Mouse (Mus musculus) olfactory bulb, adult 2 months (tissue): ENCODE results near the gene Gpr139. TPM values are rescaled to one million over a fixed set of nuclear protein-coding genes. Genes with fewer than 3 reads are reported as not detected.

Experiments
- H3K27ac ChIP-seq: fragments of 200-500 bp; 2 replicates; pipeline ENCODE4 v1.5.1; 2012; ENCODE audit warnings: low read depth, low read length; ENCODE audit not compliant: insufficient read depth
- H3K4me1 ChIP-seq: fragments of 200-500 bp; 2 replicates; pipeline ENCODE4 v1.6.1; 2012; ENCODE audit warnings: low read length; ENCODE audit not compliant: control insufficient read depth, insufficient read depth
- H3K4me3 ChIP-seq: fragments of 200-500 bp; 2 replicates; pipeline ENCODE4 v1.5.1; 2012; ENCODE audit warnings: mild to moderate bottlenecking, low read depth, low read length, moderate library complexity; ENCODE audit not compliant: insufficient read depth
- CTCF ChIP-seq: fragments of 200-500 bp; IDR thresholded peaks from 2 replicates; pipeline ENCODE4 v1.5.1; 2012; ENCODE audit warnings: low read depth, mild to moderate bottlenecking, low read length, moderate library complexity; ENCODE audit not compliant: insufficient read depth
- POLR2A ChIP-seq: fragments of 200-500 bp; IDR thresholded peaks from 2 replicates; pipeline ENCODE4 v1.6.1; 2012; ENCODE audit warnings: mild to moderate bottlenecking, low read depth, low read length, moderate library complexity; ENCODE audit not compliant: insufficient read depth
- WGBS: fragments of 180-500 bp; shearing (Covaris S2); methylation state at CpG from one replicate; pipeline ENCODE4 v1.1.7; 2018; 5-methylcytosine and 5-hydroxymethylcytosine counted together
- polyA plus RNA-seq: library from polyadenylated mRNA; stranded (reverse); fragments of >200 nt; gene quantifications from 2 replicates; pipeline ENCODE4 v1.2.4, GENCODE M21; 2012; ENCODE audit warnings: low replicate concordance; ENCODE audit not compliant: missing spikeins, insufficient read depth, insufficient read length

Gpr139 gene
- polyA plus RNA-seq, 1 experiment = not detected

GRCm38 (mm10) chr7:119111771-119112170, 72.6 kb downstream of the Gpr139 start:
- H3K4me3 ChIP-seq = no peak overlapping the region
- H3K27ac ChIP-seq = no peak overlapping the region
- TF ChIP-seq POLR2A (no peak), CTCF (no peak)
- 69% methylated on average over 8 of the region's 8 CpGs for WGBS
- no peaks in the 10 kb centered on the region for H3K4me1 ChIP-seq

GRCm38 (mm10) chr7:119105878-119106277, 78.5 kb downstream of the Gpr139 start:
- 85% methylated on average over 4 of the region's 4 CpGs for WGBS

GRCm38 (mm10) chr7:119096583-119096982, 87.8 kb downstream of the Gpr139 start:
- Histone ChIP-seq H3K4me3 (no peak overlapping the region), H3K4me1 (no peaks in the 10 kb centered on the region), H3K27ac (no peak overlapping the region)
- 64% methylated on average over 3 of the region's 3 CpGs for WGBS
- no peak for TF ChIP-seq POLR2A
- no peak for TF ChIP-seq CTCF

More at GRCm38 (mm10) chr7:119105878-119106277, 78.5 kb downstream of the Gpr139 start:
- H3K4me3 ChIP-seq = no peak overlapping the region
- H3K27ac ChIP-seq = no peak overlapping the region
- TF ChIP-seq POLR2A = no peak
- TF ChIP-seq CTCF = no peak
- peaks cover 3% of the 10 kb centered on the region; the same call in 1 of the 2 replicates for H3K4me1 ChIP-seq

Other genes starting within 250 kb of the Gpr139 start
- not detected in 2 replicates for gene Gprc5b, start 189.4 kb downstream of the Gpr139 start, polyA plus RNA-seq